Mouse (Mus musculus): Measurements from ENCODE around the gene Dnase1l2. TPM values are rescaled to one million over a fixed set of nuclear protein-coding genes. Genes with fewer than 3 reads are reported as not detected.
"Not testable (repeated sequence)": the region's sequence is repeated elsewhere in the genome, so short reads cannot be mapped to it uniquely, and the experiment has no call there.

The Dnase1l2 gene
- polyA plus RNA-seq, 2 experiments = 3.5 to 18.0 TPM

- no peak for TF ChIP-seq POLR2A (IDR thresholded peaks at IDR 0.05; ENCODE audit: borderline replicate concordance, extremely low read depth, insufficient read depth, insufficient read length)
- peaks cover 14% of the 10 kb centered on the region for H3K4me1 ChIP-seq (ENCODE audit: control insufficient read depth, insufficient read depth, low read length)
- 76% methylated on average over 7 of the region's 7 CpGs for WGBS
- DNase-seq (ENCODE audit: low spot score) (no peak), ATAC-seq (ENCODE audit: low FRiP score, low read depth) (no peak; the same call in 1 of the 2 replicates)
- no peaks in the 10 kb centered on the region for H3K27me3 ChIP-seq (ENCODE audit: control insufficient read depth, insufficient read depth, low read length)
- 0 out of 2 replicates have a peak overlapping the region, but pooled peaks have one; percentile 69 for H3K4me3 ChIP-seq (replicated peaks; ENCODE audit: low read length)
- peak overlapping the region; percentile 59; the same call in 1 of the 2 replicates for H3K4me2 ChIP-seq (replicated peaks; ENCODE audit: low read depth, low read length, severe bottlenecking)
- H3K9me3 ChIP-seq (ENCODE audit: control insufficient read depth, low read length) = no peaks in the 10 kb centered on the region
- no peak overlapping the region for H3K9ac ChIP-seq (ENCODE audit: low read depth, low read length, severe bottlenecking)
- peaks cover 48% of the 10 kb centered on the region for H3K36me3 ChIP-seq (ENCODE audit: control insufficient read depth, insufficient read depth, low read length)
- no peak overlapping the region for H3K27ac ChIP-seq (replicated peaks; ENCODE audit: low read depth, low read length)
Measured at GRCm38 (mm10) chr17:24425905-24426304, 17.0 kb downstream of the Dnase1l2 start.

- not testable (repeated sequence) for H3K9ac ChIP-seq (ENCODE audit: low read depth, low read length, severe bottlenecking); H3K4me1 ChIP-seq (ENCODE audit: control insufficient read depth, insufficient read depth, low read length); H3K4me2 ChIP-seq (replicated peaks; ENCODE audit: low read depth, low read length, severe bottlenecking); H3K27me3 ChIP-seq (ENCODE audit: control insufficient read depth, insufficient read depth, low read length); H3K4me3 ChIP-seq (replicated peaks; ENCODE audit: low read length); ATAC-seq (ENCODE audit: low FRiP score, low read depth); H3K27ac ChIP-seq (replicated peaks; ENCODE audit: low read depth, low read length); DNase-seq (ENCODE audit: low spot score); H3K9me3 ChIP-seq (ENCODE audit: control insufficient read depth, low read length)
- WGBS = 94% methylated on average over 4 of the region's 8 CpGs
- H3K36me3 ChIP-seq (ENCODE audit: control insufficient read depth, insufficient read depth, low read length) = peaks cover 52% of the 10 kb centered on the region
Measured at GRCm38 (mm10) chr17:24425326-24425725, 17.6 kb downstream of the Dnase1l2 start.

GRCm38 (mm10) chr17:24424489-24424888 is 18.4 kb downstream of the Dnase1l2 start:
- Histone ChIP-seq H3K4me2 (replicated peaks; ENCODE audit: low read depth, low read length, severe bottlenecking) (no peak overlapping the region), H3K27me3 (ENCODE audit: control insufficient read depth, insufficient read depth, low read length) (no peaks in the 10 kb centered on the region), H3K4me3 (replicated peaks; ENCODE audit: low read length) (no peak overlapping the region), H3K4me1 (ENCODE audit: control insufficient read depth, insufficient read depth, low read length) (peaks cover 8% of the 10 kb centered on the region), H3K9me3 (ENCODE audit: control insufficient read depth, low read length) (no peaks in the 10 kb centered on the region), H3K9ac (ENCODE audit: low read depth, low read length, severe bottlenecking) (no peak overlapping the region), H3K27ac (replicated peaks; ENCODE audit: low read depth, low read length) (no peak overlapping the region), H3K36me3 (ENCODE audit: control insufficient read depth, insufficient read depth, low read length) (peaks cover 60% of the 10 kb centered on the region)
- DNase-seq (ENCODE audit: low spot score) (no peak), ATAC-seq (ENCODE audit: low FRiP score, low read depth) (no peak)
- TF ChIP-seq POLR2A (IDR thresholded peaks at IDR 0.05; ENCODE audit: borderline replicate concordance, extremely low read depth, insufficient read depth, insufficient read length) = no peak
- 89% methylated on average over 5 of the region's 5 CpGs for WGBS

GRCm38 (mm10) chr17:24423114-24423513 is 19.8 kb downstream of the Dnase1l2 start:
- TF ChIP-seq POLR2A (IDR thresholded peaks at IDR 0.05; ENCODE audit: borderline replicate concordance, extremely low read depth, insufficient read depth, insufficient read length) = no peak
- Histone ChIP-seq H3K9me3 (ENCODE audit: control insufficient read depth, low read length) (no peaks in the 10 kb centered on the region), H3K4me1 (ENCODE audit: control insufficient read depth, insufficient read depth, low read length) (peaks cover 8% of the 10 kb centered on the region), H3K9ac (ENCODE audit: low read depth, low read length, severe bottlenecking) (no peak overlapping the region), H3K27me3 (ENCODE audit: control insufficient read depth, insufficient read depth, low read length) (no peaks in the 10 kb centered on the region), H3K4me2 (replicated peaks; ENCODE audit: low read depth, low read length, severe bottlenecking) (no peak overlapping the region), H3K27ac (replicated peaks; ENCODE audit: low read depth, low read length) (no peak overlapping the region), H3K36me3 (ENCODE audit: control insufficient read depth, insufficient read depth, low read length) (peaks cover 74% of the 10 kb centered on the region), H3K4me3 (replicated peaks; ENCODE audit: low read length) (no peak overlapping the region)
- 93% methylated on average over 4 of the region's 4 CpGs for WGBS
- DNase-seq (ENCODE audit: low spot score) = no peak
- no peak for ATAC-seq (ENCODE audit: low FRiP score, low read depth)

GRCm38 (mm10) chr17:24416051-24416652 is 26.8 kb downstream of the Dnase1l2 start:
- H3K36me3 ChIP-seq (ENCODE audit: control insufficient read depth, insufficient read depth, low read length) = peaks cover 60% of the 10 kb centered on the region
- H3K9me3 ChIP-seq (ENCODE audit: control insufficient read depth, low read length) = no peaks in the 10 kb centered on the region
- H3K27me3 ChIP-seq (ENCODE audit: control insufficient read depth, insufficient read depth, low read length) = no peaks in the 10 kb centered on the region
- H3K4me2 ChIP-seq (replicated peaks; ENCODE audit: low read depth, low read length, severe bottlenecking) = peak overlapping the region; percentile 82
- peak overlapping the region; percentile 93 for H3K4me3 ChIP-seq (replicated peaks; ENCODE audit: low read length)
- DNase-seq (ENCODE audit: low spot score) = no peak
- TF ChIP-seq POLR2A (IDR thresholded peaks at IDR 0.05; ENCODE audit: borderline replicate concordance, extremely low read depth, insufficient read depth, insufficient read length) = no peak
- peak overlapping the region; percentile 93 for H3K9ac ChIP-seq (ENCODE audit: low read depth, low read length, severe bottlenecking)
- peaks cover 11% of the 10 kb centered on the region for H3K4me1 ChIP-seq (ENCODE audit: control insufficient read depth, insufficient read depth, low read length)
- H3K27ac ChIP-seq (replicated peaks; ENCODE audit: low read depth, low read length) = no peak overlapping the region
- no peak for ATAC-seq (ENCODE audit: low FRiP score, low read depth)
- 78% methylated on average over 3 of the region's 3 CpGs for WGBS

Data from limb, embryonic 14.5 days (tissue).